Comparison of ENCODE assay signal across 28 mouse cellular contexts in the genomic region with DNA sequence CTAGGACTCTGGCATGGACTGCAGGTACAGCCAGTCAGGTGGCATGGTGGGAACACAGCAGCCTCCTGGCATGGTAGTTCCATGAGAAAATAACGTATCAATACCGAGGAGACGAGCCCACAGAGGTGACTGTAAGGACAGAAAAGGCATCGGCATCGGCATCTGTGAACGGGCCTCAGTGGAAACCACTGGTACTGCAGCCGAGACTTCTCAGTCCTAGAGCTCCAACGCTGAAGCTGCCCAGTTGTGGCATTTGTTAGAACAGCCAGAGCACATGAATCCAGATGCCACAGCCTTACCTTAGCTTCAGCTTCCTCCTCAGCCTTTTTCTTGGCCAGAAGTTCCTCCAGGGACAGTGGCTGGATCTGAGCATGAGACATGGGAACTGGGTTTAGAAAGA. TPM values are rescaled to one million over a fixed set of nuclear protein-coding genes. Genes with fewer than 3 reads are reported as not detected.
"Had no signal": no experiment of that assay in that cellular context is flagged by ENCODE, and none has a peak within 500 bp of the region (broad histone marks: within the 10 kb centered on the region; RNA-seq: fewer than 3 reads in every experiment).

No protein-coding gene starts in this region.

- H3K27me3 ChIP-seq: heart, embryonic 12.5 days; hindbrain, embryonic 13.5 days; hindbrain, embryonic 15.5 days; kidney, embryonic 15.5 days; limb, embryonic 13.5 days; limb, embryonic 15.5 days; liver, embryonic 13.5 days had no signal

- H3K9ac ChIP-seq: heart, embryonic 12.5 days; hindbrain, embryonic 13.5 days; hindbrain, embryonic 15.5 days; kidney, embryonic 15.5 days; limb, embryonic 13.5 days; limb, embryonic 15.5 days; liver, embryonic 13.5 days had no signal

- H3K4me1 ChIP-seq: heart, embryonic 10.5 days; heart, embryonic 12.5 days; hindbrain, embryonic 13.5 days; hindbrain, embryonic 15.5 days; kidney, embryonic 15.5 days; limb, embryonic 13.5 days; limb, embryonic 15.5 days; liver, embryonic 13.5 days had no signal

- H3K9me3 ChIP-seq: heart, embryonic 10.5 days; heart, embryonic 12.5 days; hindbrain, embryonic 13.5 days; hindbrain, embryonic 15.5 days; kidney, embryonic 15.5 days; limb, embryonic 13.5 days; limb, embryonic 15.5 days; liver, embryonic 13.5 days had no signal

- H3K4me3 ChIP-seq: gastrocnemius, adult 2 months; heart, embryonic 10.5 days; heart, embryonic 12.5 days; hindbrain, embryonic 13.5 days; hindbrain, embryonic 15.5 days; kidney, embryonic 15.5 days; limb, embryonic 13.5 days; limb, embryonic 15.5 days; liver, embryonic 13.5 days had no signal

- H3K27ac ChIP-seq: gastrocnemius, adult 2 months; heart, embryonic 10.5 days; hindbrain, embryonic 13.5 days; hindbrain, embryonic 15.5 days; hindbrain, postnatal 0 days; kidney, embryonic 15.5 days; kidney, postnatal 0 days; limb, embryonic 13.5 days; limb, embryonic 15.5 days; liver, embryonic 13.5 days had no signal

- H3K4me2 ChIP-seq: heart, embryonic 12.5 days; hindbrain, embryonic 13.5 days; hindbrain, embryonic 15.5 days; kidney, embryonic 15.5 days; limb, embryonic 13.5 days; limb, embryonic 15.5 days; liver, embryonic 13.5 days had no signal

- ATAC-seq: hindbrain, postnatal 0 days; intestine, embryonic 16.5 days had no signal

- DNase-seq: gastrocnemius, adult 2 months; gastrocnemius, postnatal 10 days; gastrocnemius, postnatal 25 days; heart, adult 18-20 months; heart, postnatal 10 days; heart, postnatal 36 days; kidney, adult 11 months; kidney, adult 2 months; kidney, adult 9 months; kidney, postnatal 14 days; kidney, postnatal 36 days; layer of hippocampus, adult 9-11 months; layer of hippocampus, postnatal 36 days; liver, embryonic 13.5 days had no signal

RNA-seq across cellular contexts. Expression of gene Cacnb3, which starts 21.5 kb away (rescaled TPM):
- total RNA-seq: granulocyte monocyte progenitor cell, adult 5-6 weeks; hematopoietic stem cell, adult 5-6 weeks had no signal

RNA-seq across cellular contexts. Expression of gene Ccdc65, which starts 55.8 kb away (rescaled TPM):
- total RNA-seq: gastrocnemius, adult 2 months; gastrocnemius, postnatal 10 days; gastrocnemius, postnatal 25 days; gastrocnemius, postnatal 4 days; granulocyte monocyte progenitor cell, adult 5-6 weeks; hematopoietic stem cell, adult 5-6 weeks; liver, adult 2 months had no signal
- polyA plus RNA-seq: liver, adult 2 months; liver, embryonic 13.5 days had no signal
